Mouse (Mus musculus) limb, embryonic 11.5 days (tissue): ENCODE results near the gene Med10. TPM values are rescaled to one million over a fixed set of nuclear protein-coding genes. Genes with fewer than 3 reads are reported as not detected.

Experiments used
- ATAC-seq: fragments of 200-750 bp; cut with Nextera tagmentation; 2 replicates; pipeline ENCODE4 v1.8.0; 2017; ENCODE audit warnings: low read depth; ENCODE audit not compliant: insufficient number of reproducible peaks, low FRiP score, low TSS enrichment
- DNase-seq: peaks from one replicate; pipeline ENCODE4 v3.0.0-alpha.2; 2015; ENCODE audit warnings: low spot score
- H3K27ac ChIP-seq: fragments of 300-500 bp; sonication (generic); replicated peaks from 2 replicates; pipeline ENCODE4 v1.5.1; 2014; ENCODE audit warnings: low read depth, mild to moderate bottlenecking, low read length
- H3K27me3 ChIP-seq: fragments of 300-500 bp; sonication (generic); 2 replicates; pipeline ENCODE4 v1.6.1; 2014; ENCODE audit warnings: mild to moderate bottlenecking, low read length, mixed read lengths; ENCODE audit not compliant: control insufficient read depth, insufficient read depth
- H3K36me3 ChIP-seq: fragments of 300-500 bp; sonication (generic); 2 replicates; pipeline ENCODE4 v1.6.1; 2014; ENCODE audit warnings: mild to moderate bottlenecking, low read length, moderate library complexity, mixed read lengths; ENCODE audit not compliant: control insufficient read depth, insufficient read depth
- H3K4me1 ChIP-seq: fragments of 300-500 bp; sonication (generic); 2 replicates; pipeline ENCODE4 v1.6.1; 2014; ENCODE audit warnings: low read length, mixed read lengths; ENCODE audit not compliant: control insufficient read depth, insufficient read depth
- H3K4me2 ChIP-seq: fragments of 300-500 bp; sonication (generic); 2 replicates; pipeline ENCODE4 v1.6.1; 2014; ENCODE audit warnings: low read depth, mild to moderate bottlenecking, moderate library complexity; ENCODE audit not compliant: severe bottlenecking
- H3K4me3 ChIP-seq: fragments of 300-500 bp; sonication (generic); 2 replicates; pipeline ENCODE4 v1.5.1; 2014; ENCODE audit warnings: low read depth, low read length
- H3K9ac ChIP-seq: fragments of 300-500 bp; sonication (generic); 2 replicates; pipeline ENCODE4 v1.6.1; 2014; ENCODE audit warnings: mild to moderate bottlenecking, low read length
- H3K9me3 ChIP-seq: fragments of 300-500 bp; sonication (generic); 2 replicates; pipeline ENCODE4 v1.6.1; 2016; ENCODE audit warnings: low read length; ENCODE audit not compliant: control insufficient read depth
- WGBS: fragments of 180-500 bp; shearing (Covaris S2); extraction: QIAGEN DNeasy Blood & Tissue Kit; methylation state at CpG from one replicate; pipeline ENCODE4 v1.1.7; 2014; 5-methylcytosine and 5-hydroxymethylcytosine counted together
- polyA plus RNA-seq: library from polyadenylated mRNA; unstranded; fragments of >200 nt; fragmentation: Nextera tagmentation; extraction: Ambion mirVana; gene quantifications from 2 replicates; pipeline ENCODE4 v1.2.1, GENCODE M21; 2014

Med10 gene
- 170 and 173 TPM in 2 replicates for polyA plus RNA-seq

DNA sequence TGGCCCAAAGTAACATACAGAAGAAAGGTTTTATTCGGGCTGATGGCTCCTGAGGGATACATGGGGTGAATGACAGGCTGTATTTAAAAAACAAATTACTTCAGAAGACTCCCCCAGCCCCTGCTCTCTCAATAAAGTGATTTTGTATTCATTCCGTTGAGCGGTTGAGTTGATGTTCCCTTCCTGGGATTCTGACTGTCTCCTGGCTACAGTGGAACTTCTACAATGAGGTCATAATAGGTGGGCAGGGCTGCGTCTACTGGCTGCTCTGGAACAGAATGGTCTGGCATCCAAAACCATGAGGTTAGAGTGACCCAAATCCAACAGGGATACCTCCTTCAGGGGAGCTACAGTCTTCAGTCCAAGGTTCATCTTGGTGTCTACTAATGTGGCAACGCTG, at the start of gene Med10:
Gene Med10, plus strand, starts transcription at position 301 of the 400 bp plus-strand sequence.
- Histone ChIP-seq H3K27ac (no peak within 1 kb of the TSS), H3K36me3 (no peaks in the 10 kb centered on the region), H3K9me3 (no peaks in the 10 kb centered on the region), H3K4me2 (no peak within 1 kb of the TSS), H3K27me3 (no peaks in the 10 kb centered on the region), H3K4me3 (no peak within 1 kb of the TSS), H3K9ac (no peak within 1 kb of the TSS), H3K4me1 (no peaks in the 10 kb centered on the region)
- WGBS, result 88% methylated on average over 5 of the region's 5 CpGs
- DNase-seq (no peak), ATAC-seq (no peak)

DNA sequence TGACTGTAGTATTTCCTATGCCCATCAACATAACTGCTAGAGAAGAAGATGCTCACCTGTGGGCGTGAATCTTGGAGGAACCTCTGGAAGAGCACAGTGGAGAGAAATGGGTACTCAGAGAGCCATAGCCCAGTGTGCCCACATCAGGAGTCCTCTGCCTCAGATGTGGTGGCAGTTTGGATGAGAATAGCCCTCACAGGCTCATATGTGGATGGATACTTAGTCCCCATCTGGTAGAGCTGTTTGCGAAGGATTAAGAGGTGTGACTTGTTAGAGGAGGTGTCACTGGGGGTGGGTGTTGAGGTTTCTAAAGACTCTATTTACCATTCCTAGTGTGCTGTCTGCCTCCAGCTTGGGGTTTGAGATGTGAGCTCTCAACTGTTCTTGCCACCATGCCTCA, 49.3 kb upstream of the Med10 start:
- DNase-seq, result no peak
- no peak overlapping the region for H3K4me2 ChIP-seq
- H3K27me3 ChIP-seq, result no peaks in the 10 kb centered on the region
- H3K36me3 ChIP-seq, result no peaks in the 10 kb centered on the region
- 80% methylated on average over 2 of the region's 2 CpGs for WGBS
- H3K4me3 ChIP-seq, result no peak overlapping the region
- H3K9me3 ChIP-seq, result no peaks in the 10 kb centered on the region
- H3K27ac ChIP-seq, result no peak overlapping the region
- no peak overlapping the region for H3K9ac ChIP-seq
- no peaks in the 10 kb centered on the region for H3K4me1 ChIP-seq
- no peak for ATAC-seq

DNA sequence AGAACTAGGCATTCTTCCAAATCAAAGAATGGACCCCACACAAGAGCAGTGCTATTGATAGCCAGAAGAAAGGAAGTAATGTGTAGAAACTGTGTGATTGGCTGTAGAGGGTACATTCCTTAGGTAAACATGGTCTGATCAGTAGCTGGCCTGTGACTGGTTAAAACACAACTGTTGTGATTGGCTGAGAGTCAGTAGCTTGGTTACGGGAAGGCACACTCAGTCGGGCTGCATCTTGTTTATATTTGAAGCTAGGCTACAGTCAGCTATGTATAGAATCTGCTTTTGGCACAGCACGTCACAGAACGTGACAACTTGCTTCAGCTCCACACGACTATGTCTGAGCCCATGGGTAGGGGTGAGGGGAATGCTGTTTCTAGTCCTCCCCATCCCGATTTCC, 43.2 kb upstream of the Med10 start:
- Histone ChIP-seq H3K4me1 (no peaks in the 10 kb centered on the region), H3K27me3 (no peaks in the 10 kb centered on the region), H3K4me3 (no peak overlapping the region), H3K9ac (no peak overlapping the region), H3K9me3 (no peaks in the 10 kb centered on the region), H3K36me3 (no peaks in the 10 kb centered on the region), H3K4me2 (no peak overlapping the region), H3K27ac (no peak overlapping the region)
- WGBS, result 79% methylated on average over 6 of the region's 6 CpGs
- no peak for DNase-seq
- no peak for ATAC-seq

DNA sequence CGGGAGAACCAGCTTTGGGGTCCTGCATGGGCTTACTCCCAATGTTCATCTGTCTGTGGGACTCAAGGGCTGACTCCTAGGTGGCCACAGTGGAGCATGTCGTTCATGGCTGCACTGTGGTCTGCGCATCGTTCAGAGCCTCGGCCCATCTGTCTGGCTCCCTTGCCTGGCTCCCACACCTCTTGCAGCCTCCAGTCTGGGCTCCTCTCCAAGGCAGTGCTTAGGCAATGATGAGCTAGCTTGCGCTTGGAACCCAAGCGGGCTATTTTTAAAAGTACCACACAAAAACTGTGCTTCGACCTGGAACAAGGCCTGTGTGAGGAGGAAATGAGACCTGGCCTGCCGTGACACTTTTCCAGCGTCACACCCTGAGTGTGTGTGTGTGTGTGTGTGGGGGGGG, 40.8 kb upstream of the Med10 start:
- H3K4me2 ChIP-seq, result no peak overlapping the region
- no peaks in the 10 kb centered on the region for H3K27me3 ChIP-seq
- DNase-seq (no peak), ATAC-seq (no peak)
- H3K27ac ChIP-seq, result no peak overlapping the region
- WGBS, result 84% methylated on average over 10 of the region's 10 CpGs
- no peak overlapping the region for H3K9ac ChIP-seq
- no peaks in the 10 kb centered on the region for H3K36me3 ChIP-seq
- no peaks in the 10 kb centered on the region for H3K9me3 ChIP-seq
- no peaks in the 10 kb centered on the region for H3K4me1 ChIP-seq
- H3K4me3 ChIP-seq, result no peak overlapping the region

DNA sequence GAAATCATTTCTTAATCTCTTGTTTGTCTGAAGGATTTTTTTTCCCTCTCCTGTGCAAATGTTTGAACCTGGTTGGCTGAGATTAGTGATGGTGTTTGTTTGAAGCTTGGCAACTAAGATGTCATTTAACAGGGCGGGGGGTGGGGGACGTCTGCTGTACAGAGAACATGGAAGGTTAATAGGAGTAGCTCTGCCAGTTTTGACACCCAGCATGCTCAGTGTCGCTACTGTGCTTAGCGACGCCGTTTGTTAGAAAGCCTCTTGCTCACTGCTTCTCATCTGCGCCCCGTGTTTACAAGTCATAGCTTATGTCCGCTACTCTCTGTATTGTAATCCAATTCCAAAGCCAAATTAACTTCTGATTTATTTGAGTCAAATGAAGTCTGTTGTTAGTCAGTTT, 37.5 kb upstream of the Med10 start:
- no peak for ATAC-seq
- Histone ChIP-seq H3K4me2 (no peak overlapping the region), H3K9me3 (no peaks in the 10 kb centered on the region), H3K9ac (no peak overlapping the region), H3K27me3 (no peaks in the 10 kb centered on the region), H3K36me3 (no peaks in the 10 kb centered on the region), H3K4me1 (no peaks in the 10 kb centered on the region), H3K27ac (no peak overlapping the region), H3K4me3 (no peak overlapping the region)
- no peak for DNase-seq
- 82% methylated on average over 9 of the region's 9 CpGs for WGBS

DNA sequence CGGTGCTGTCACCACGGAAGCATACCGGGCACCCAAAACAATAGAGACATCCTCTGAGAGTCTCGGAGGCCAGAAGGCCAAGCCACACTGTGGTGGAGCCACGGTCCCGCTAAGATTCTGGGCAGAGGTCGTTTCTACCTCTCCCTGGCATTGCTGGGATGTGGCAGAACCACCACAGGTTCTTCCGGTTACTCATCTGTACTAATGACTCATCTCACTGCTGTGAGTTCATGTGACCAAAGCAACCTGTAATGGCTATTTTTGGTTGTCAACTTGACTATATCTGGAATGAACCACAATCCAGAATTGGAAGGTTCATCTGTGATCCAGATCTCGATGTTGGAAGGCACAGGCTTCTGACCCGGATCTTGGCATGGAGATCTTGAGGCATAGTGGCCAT, 34.0 kb upstream of the Med10 start:
- Histone ChIP-seq H3K27me3 (no peaks in the 10 kb centered on the region), H3K4me1 (no peaks in the 10 kb centered on the region), H3K4me3 (no peak overlapping the region), H3K9ac (no peak overlapping the region), H3K27ac (no peak overlapping the region), H3K36me3 (no peaks in the 10 kb centered on the region), H3K4me2 (no peak overlapping the region), H3K9me3 (no peaks in the 10 kb centered on the region)
- no peak for ATAC-seq
- 88% methylated on average over 10 of the region's 10 CpGs for whole genome bisulfite sequencing
- DNase-seq, result no peak

DNA sequence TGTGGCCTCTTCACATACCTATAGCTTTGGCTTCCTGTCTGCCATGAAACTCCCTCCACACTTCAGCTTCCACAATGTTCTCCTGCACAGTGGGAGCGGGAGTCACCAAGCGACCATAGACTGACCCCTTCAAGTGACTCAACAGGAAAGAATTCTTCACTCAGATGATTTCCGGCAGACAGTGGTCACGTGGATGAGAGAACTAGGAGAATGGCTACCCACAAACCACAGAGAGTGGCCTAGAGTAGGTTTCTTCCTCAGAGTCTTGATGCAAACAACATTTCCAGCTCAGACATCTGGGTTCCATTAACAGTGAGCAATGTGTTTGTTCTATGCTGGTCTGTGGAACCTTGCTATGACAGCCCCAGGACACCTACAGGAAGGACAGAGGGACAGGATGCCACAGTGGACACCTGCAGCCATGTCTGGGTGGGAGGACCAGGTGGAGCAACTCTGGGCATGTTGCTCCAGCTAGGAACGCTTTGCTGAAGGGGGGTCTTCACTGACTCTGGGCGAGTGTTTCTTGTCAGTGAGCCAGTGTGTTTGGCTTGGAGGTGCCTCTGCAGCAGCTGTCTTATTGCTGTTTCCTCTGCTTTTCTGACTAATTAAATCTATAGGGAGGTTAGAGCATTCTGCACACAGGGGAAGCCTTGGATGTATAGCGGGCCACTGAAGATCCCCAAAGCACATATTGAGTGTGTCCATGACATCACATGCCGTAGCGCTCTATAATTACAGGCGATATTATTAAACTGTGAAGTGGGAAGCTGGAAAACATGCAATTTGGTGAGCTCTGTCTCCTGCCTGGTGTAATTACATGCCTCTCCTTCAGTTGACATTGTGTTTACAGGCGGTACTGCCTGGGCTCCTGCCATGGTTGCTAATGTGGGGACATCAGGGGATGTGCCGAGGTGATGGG, 31.4 kb upstream of the Med10 start:
- ATAC-seq (no peak), DNase-seq (no peak)
- Histone ChIP-seq H3K9me3 (no peaks in the 10 kb centered on the region), H3K36me3 (no peaks in the 10 kb centered on the region), H3K27me3 (no peaks in the 10 kb centered on the region), H3K27ac (no peak overlapping the region), H3K9ac (no peak overlapping the region), H3K4me3 (no peak overlapping the region), H3K4me2 (no peak overlapping the region), H3K4me1 (no peaks in the 10 kb centered on the region)
- WGBS, result 84% methylated on average over 12 of the region's 12 CpGs

DNA sequence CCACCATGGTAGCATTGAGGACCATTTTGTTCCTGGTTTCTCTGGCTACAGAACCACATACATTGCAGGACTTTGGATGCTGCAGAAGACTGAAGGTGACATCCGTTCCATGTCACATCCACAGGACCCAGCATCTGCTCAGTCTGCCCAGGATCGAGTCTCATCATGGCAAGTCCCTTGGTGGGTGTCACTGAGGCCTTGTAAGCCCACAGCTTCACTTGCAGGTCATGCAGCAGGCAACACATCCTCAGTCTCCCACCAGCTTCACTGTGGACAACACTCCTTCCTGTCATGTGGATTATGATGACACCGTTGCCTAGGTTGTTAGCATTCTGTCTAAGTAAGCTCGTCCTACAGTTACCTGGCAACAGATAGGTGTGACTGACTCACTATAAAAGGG, 29.8 kb upstream of the Med10 start:
- WGBS, result 76% methylated on average over 4 of the region's 4 CpGs
- Histone ChIP-seq H3K4me3 (no peak overlapping the region), H3K4me2 (no peak overlapping the region), H3K4me1 (no peaks in the 10 kb centered on the region), H3K9me3 (no peaks in the 10 kb centered on the region), H3K36me3 (no peaks in the 10 kb centered on the region), H3K27me3 (no peaks in the 10 kb centered on the region), H3K27ac (no peak overlapping the region), H3K9ac (no peak overlapping the region)
- ATAC-seq, result no peak
- no peak for DNase-seq

DNA sequence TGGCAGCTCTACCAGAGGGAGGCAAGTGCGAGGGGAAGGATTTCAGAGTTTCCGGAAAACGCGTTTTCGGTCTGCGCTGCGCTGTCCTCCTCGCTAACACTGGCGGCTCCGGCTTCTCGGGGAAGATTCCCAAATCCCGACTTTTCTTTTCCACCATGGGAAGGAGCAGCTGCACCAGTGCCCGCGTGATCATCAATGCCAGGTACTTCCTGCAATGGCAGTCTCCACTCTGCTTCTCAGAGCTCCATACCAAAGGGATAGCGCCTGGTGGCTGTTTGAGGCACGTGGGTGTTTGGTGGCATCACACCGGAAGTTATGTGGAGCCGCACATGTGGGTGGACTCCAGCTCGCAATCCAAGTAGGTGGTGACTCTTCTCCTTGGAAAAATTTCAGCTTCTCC, 24.0 kb upstream of the Med10 start:
- Histone ChIP-seq H3K27me3 (no peaks in the 10 kb centered on the region), H3K4me2 (no peak overlapping the region), H3K4me3 (no peak overlapping the region), H3K36me3 (no peaks in the 10 kb centered on the region), H3K4me1 (no peaks in the 10 kb centered on the region), H3K9me3 (no peaks in the 10 kb centered on the region), H3K27ac (no peak overlapping the region), H3K9ac (no peak overlapping the region)
- DNase-seq, result no peak
- WGBS, result 91% methylated on average over 19 of the region's 19 CpGs
- ATAC-seq, result no peak
